Mouse (Mus musculus) intestine, embryonic 15.5 days (tissue): Measurements from ENCODE around the gene Diaph2. TPM values are rescaled to one million over a fixed set of nuclear protein-coding genes. Genes with fewer than 3 reads are reported as not detected.
A peak's percentile ranks its signal among the peaks of the same experiment; 100 is the strongest.
"Not testable (repeated sequence)": the region's sequence is repeated elsewhere in the genome, so short reads cannot be mapped to it uniquely, and the experiment has no call there.

Experiments used
- ATAC-seq: fragments of 200-750 bp; cut with Nextera tagmentation; 2 replicates; pipeline ENCODE4 v1.8.0; 2017; ENCODE audit warnings: moderate TSS enrichment, moderate library complexity
- H3K27ac ChIP-seq: fragments of 300-500 bp; sonication (generic); 2 replicates; pipeline ENCODE4 v1.5.1; 2015; ENCODE audit warnings: mild to moderate bottlenecking, inconsistent platforms
- H3K27me3 ChIP-seq: fragments of 300-500 bp; sonication (generic); replicated peaks from 2 replicates; pipeline ENCODE4 v1.6.1; 2015; ENCODE audit warnings: inconsistent platforms
- H3K36me3 ChIP-seq: fragments of 300-500 bp; sonication (generic); 2 replicates; pipeline ENCODE4 v1.6.1; 2015; ENCODE audit warnings: inconsistent platforms
- H3K4me1 ChIP-seq: fragments of 300-500 bp; sonication (generic); replicated peaks from 2 replicates; pipeline ENCODE4 v1.6.1; 2015; ENCODE audit warnings: inconsistent platforms
- H3K4me2 ChIP-seq: fragments of 300-500 bp; sonication (generic); replicated peaks from 2 replicates; pipeline ENCODE4 v1.6.1; 2015; ENCODE audit warnings: mild to moderate bottlenecking, inconsistent platforms
- H3K4me3 ChIP-seq: fragments of 300-500 bp; sonication (generic); replicated peaks from 2 replicates; pipeline ENCODE4 v1.5.1; 2015; ENCODE audit warnings: inconsistent platforms
- H3K9ac ChIP-seq: fragments of 300-500 bp; sonication (generic); 2 replicates; pipeline ENCODE4 v1.6.1; 2015; ENCODE audit warnings: inconsistent platforms
- H3K9me3 ChIP-seq: fragments of 300-500 bp; sonication (generic); 2 replicates; pipeline ENCODE4 v1.6.1; 2016; ENCODE audit warnings: inconsistent platforms
- WGBS: fragments of 180-500 bp; shearing (Covaris S2); methylation state at CpG from one replicate; pipeline ENCODE4 v1.1.7; 2015; 5-methylcytosine and 5-hydroxymethylcytosine counted together
- polyA plus RNA-seq: library from polyadenylated mRNA; unstranded; fragments of >200 nt; fragmentation: Nextera tagmentation; extraction: Ambion mirVana; gene quantifications from 2 replicates; pipeline ENCODE4 v1.2.1, GENCODE M21; 2015

Diaph2 gene
- polyA plus RNA-seq, 1 experiment from 2014 or later, result 4.4 TPM

DNA sequence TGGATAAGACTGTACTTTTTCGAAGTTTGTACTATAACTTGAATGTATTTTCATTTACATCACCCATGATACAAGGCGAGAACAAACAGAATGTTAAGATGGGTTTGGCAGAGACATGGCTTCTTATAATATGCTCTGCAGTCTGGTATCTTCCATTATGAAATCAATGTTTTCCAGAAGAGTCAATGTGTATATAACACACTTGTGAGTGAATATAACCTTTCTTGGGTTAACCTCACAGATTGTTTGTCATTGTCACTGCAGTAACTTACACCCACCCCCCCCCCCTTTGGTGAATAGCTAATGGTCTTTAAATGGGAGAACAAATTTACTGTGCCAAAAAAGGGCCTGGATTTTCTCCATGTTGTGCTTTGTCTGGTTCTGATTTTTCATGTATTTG, 13.1 kb downstream of the Diaph2 start:
- Histone ChIP-seq H3K9ac (no peak overlapping the region), H3K4me3 (no peak overlapping the region), H3K27me3 (no peaks in the 10 kb centered on the region), H3K4me1 (no peaks in the 10 kb centered on the region), H3K27ac (no peak overlapping the region), H3K9me3 (no peaks in the 10 kb centered on the region), H3K4me2 (no peak overlapping the region), H3K36me3 (no peaks in the 10 kb centered on the region)
- ATAC-seq, result no peak
- whole genome bisulfite sequencing, result 89% methylated on average over 2 of the region's 2 CpGs

DNA sequence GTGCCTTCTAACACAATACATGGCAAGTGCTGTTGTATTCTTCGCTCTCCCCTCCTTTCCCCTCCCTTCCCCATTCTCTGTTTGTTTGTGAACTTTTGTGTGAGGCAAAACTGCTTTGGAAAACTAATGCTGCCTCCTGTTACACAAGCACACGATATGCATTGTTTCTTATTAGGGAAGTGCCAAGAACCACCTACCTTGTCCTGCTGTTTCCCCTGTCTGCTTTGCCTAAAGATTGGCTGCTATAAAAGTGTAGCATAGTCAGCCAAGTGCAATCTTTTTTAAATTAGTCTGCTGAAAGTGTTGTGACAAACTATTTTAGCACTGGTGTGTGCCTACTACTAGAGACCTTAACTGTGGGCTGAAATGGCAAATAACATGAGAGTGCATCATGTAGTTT, 15.8 kb downstream of the Diaph2 start:
- no peaks in the 10 kb centered on the region for H3K9me3 ChIP-seq
- no peak overlapping the region for H3K4me3 ChIP-seq
- no peaks in the 10 kb centered on the region for H3K36me3 ChIP-seq
- ATAC-seq, result no peak
- H3K27me3 ChIP-seq, result no peaks in the 10 kb centered on the region
- H3K27ac ChIP-seq, result no peak overlapping the region
- H3K4me1 ChIP-seq, result no peaks in the 10 kb centered on the region
- no peak overlapping the region for H3K4me2 ChIP-seq
- 78% methylated on average over 2 of the region's 2 CpGs for WGBS
- no peak overlapping the region for H3K9ac ChIP-seq

DNA sequence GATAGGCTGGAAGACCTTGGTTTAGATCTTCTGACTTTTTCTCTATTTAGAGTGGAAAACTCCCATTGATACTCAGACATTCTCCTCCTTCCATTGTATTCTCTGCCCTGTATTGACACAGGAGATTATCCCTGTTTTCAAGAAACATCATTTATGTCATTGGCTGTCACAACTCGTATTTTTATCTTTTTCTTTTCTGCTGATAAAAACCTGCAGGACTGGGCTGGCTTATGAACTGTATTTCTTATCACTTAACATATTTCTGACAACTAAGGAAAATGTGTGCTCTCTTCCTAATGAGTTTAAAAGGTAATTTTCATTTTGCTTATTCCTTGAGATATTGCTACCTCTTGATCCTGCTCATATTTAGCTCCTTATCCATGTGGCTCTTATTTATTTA, 17.3 kb downstream of the Diaph2 start:
- no peak overlapping the region for H3K4me3 ChIP-seq
- H3K4me2 ChIP-seq, result no peak overlapping the region
- no peaks in the 10 kb centered on the region for H3K27me3 ChIP-seq
- no peak overlapping the region for H3K9ac ChIP-seq
- no peaks in the 10 kb centered on the region for H3K36me3 ChIP-seq
- H3K4me1 ChIP-seq, result no peaks in the 10 kb centered on the region
- WGBS, result 56% methylated on average over 1 of the region's 1 CpGs
- no peak overlapping the region for H3K27ac ChIP-seq
- ATAC-seq, result no peak
- H3K9me3 ChIP-seq, result no peaks in the 10 kb centered on the region

DNA sequence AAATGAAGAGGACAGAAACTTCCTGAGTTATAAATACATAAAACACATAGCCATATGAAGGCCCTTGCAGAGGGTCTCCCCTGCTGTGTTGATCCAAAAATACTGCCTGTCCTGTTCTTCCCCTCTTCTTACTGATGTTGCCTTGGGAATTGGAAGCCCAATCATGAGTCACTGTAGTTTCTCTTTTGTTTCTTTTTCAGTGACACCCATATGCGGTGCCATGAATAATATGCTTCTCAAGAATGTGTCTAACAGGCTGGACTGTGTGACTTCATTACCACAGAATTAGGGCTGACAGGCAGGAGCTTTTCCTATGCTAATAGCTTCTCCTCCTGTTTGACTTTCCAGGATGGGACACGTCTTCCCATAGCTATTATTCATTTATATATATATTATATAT, 21.1 kb downstream of the Diaph2 start:
- H3K4me1 ChIP-seq, result no peaks in the 10 kb centered on the region
- H3K27ac ChIP-seq, result no peak overlapping the region
- 55% methylated on average over 2 of the region's 2 CpGs for WGBS
- no peaks in the 10 kb centered on the region for H3K27me3 ChIP-seq
- no peaks in the 10 kb centered on the region for H3K9me3 ChIP-seq
- no peak overlapping the region for H3K9ac ChIP-seq
- no peak overlapping the region for H3K4me2 ChIP-seq
- no peaks in the 10 kb centered on the region for H3K36me3 ChIP-seq
- no peak for ATAC-seq
- H3K4me3 ChIP-seq, result no peak overlapping the region

DNA sequence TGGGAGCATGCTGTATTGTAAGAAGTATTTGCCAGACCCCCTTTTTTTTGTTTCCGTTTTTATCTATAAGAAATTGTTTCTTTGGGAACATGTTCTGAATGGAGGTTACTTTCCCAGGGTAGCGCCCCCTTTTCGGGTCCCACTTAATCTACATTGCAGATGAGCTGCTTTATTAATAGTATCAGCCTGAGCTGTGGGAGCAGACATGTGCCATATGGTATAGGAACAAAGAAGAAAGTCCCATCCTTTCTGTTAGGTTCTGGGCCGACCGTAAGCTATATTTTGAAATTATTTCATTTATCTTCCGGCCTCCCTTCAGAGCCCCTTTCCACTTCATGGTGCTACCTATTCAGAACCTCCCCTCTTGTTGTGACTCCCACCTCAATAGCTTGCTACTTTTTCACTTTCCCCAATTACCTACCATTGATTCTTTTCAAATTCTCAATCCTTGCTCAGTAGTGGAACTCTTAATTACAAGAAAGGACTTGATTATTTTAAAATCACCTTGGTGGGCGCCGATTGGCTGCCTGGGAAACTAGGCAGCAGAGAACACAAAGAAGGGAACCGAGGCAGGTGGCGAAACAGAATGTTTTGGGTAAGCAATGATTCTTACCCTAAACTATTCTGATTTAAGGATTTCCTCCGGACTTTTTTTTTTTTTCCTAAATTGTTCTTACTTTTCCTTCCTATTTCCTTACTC, 24.2 kb downstream of the Diaph2 start:
- no peak for ATAC-seq
- H3K27ac ChIP-seq, result no peak overlapping the region
- 84% methylated on average over 11 of the region's 11 CpGs for whole genome bisulfite sequencing

DNA sequence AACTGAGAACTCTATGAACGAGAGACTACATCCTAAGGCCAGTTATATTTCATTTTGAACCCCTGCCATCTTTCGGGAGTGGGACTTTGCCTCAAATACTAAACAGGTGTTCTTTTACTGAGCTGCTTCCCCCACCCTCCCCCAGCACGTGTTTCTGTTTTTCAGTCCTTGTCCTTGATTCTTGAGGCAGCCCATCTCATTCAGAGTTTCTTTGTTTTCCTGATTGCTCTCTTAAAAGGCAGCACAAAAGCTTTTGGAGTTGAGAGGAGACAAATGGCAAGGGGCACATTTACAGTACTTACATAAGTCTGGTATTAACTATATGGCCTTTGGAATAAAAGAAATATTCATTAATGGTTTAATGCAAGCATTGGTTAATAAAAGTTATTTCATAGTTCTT, 24.9 kb downstream of the Diaph2 start:
- no peak overlapping the region for H3K9ac ChIP-seq
- H3K4me3 ChIP-seq, result no peak overlapping the region
- ATAC-seq, result no peak
- H3K36me3 ChIP-seq, result no peaks in the 10 kb centered on the region
- H3K27ac ChIP-seq, result no peak overlapping the region
- no peaks in the 10 kb centered on the region for H3K9me3 ChIP-seq
- WGBS, result 67% methylated on average over 3 of the region's 3 CpGs
- H3K4me2 ChIP-seq, result no peak overlapping the region
- no peaks in the 10 kb centered on the region for H3K27me3 ChIP-seq
- H3K4me1 ChIP-seq, result no peaks in the 10 kb centered on the region

More for the DNA sequence above, 24.2 kb downstream of the Diaph2 start:
- Histone ChIP-seq H3K36me3 (no peaks in the 10 kb centered on the region), H3K4me1 (no peaks in the 10 kb centered on the region), H3K9ac (no peak overlapping the region), H3K9me3 (no peaks in the 10 kb centered on the region), H3K4me3 (no peak overlapping the region), H3K4me2 (no peak overlapping the region), H3K27me3 (no peaks in the 10 kb centered on the region)

DNA sequence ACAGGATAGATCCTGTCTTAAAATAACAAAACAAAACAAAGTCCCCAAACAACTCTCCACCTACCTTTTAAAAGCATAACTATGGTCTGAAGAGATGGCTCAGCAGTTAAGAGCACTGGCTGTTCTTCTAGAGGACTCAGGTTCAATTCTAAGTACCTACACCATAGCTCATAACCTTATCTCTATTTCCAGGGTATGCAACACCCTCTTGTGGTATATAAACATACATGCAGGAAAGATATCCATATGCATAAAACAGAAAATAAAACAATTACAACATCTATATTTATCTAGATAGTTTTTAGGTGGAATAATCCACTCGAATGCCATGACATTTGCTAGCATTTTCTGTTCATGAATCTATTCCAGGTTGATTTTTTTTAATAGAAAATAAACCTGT, 27.2 kb downstream of the Diaph2 start:
- 63% methylated on average over 1 of the region's 1 CpGs for WGBS
- Histone ChIP-seq H3K9ac (no peak overlapping the region), H3K27ac (no peak overlapping the region), H3K36me3 (no peaks in the 10 kb centered on the region), H3K9me3 (no peaks in the 10 kb centered on the region), H3K4me2 (no peak overlapping the region), H3K27me3 (no peaks in the 10 kb centered on the region), H3K4me1 (no peaks in the 10 kb centered on the region), H3K4me3 (no peak overlapping the region)
- ATAC-seq, result no peak

DNA sequence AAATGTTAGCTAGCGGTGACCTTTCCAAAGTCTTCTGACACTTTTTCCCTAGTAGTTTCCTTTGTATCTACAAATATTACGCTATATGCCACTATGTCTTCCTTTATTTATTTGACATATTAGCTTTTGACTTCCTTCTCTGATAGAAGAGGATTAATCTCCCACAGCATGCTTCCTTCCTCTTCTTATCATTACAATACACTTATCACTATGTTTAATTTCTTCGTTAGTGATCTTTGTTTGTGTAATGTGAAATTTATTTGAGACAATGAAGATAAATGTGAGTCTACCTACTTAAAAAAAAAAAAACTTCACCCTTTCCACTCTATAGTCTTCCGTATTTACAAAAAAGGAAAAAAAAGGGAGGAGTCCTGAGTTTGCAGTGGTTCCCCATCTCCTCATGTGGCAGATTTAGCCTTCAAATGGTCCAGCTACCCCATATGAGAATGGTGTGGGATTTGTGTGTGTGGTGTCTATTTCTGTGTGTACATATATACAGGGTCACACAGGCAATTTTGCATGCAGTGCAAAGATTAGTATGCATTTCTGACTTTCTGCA, 27.9 kb downstream of the Diaph2 start:
- no peak overlapping the region for H3K4me2 ChIP-seq
- no peak overlapping the region for H3K27ac ChIP-seq
- no peaks in the 10 kb centered on the region for H3K36me3 ChIP-seq
- ATAC-seq, result no peak
- no peak overlapping the region for H3K9ac ChIP-seq
- H3K4me3 ChIP-seq, result no peak overlapping the region
- H3K9me3 ChIP-seq, result no peaks in the 10 kb centered on the region
- H3K27me3 ChIP-seq, result no peaks in the 10 kb centered on the region
- H3K4me1 ChIP-seq, result no peaks in the 10 kb centered on the region
- WGBS, result 76% methylated on average over 4 of the region's 4 CpGs

DNA sequence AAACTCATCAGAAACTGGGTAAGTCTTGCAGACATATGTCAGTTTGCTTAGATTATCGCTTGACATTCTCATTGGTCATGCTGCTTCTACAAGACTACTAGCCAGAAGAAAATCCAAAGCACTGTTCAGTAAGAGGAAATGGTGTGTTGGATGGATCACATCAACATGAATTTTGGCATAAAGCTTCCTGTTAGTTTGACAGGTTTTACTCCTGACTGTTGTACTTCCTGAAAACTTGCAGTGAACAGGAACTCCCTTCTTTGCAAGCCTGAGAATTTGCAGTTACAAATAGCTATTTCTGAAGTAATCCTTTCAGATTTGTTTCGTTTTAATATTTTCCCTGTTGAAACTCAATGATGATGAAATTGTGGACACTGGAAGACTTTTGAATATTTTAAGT, 32.3 kb downstream of the Diaph2 start:
- ATAC-seq, result no peak
- Histone ChIP-seq H3K9ac (no peak overlapping the region), H3K36me3 (no peaks in the 10 kb centered on the region), H3K9me3 (no peaks in the 10 kb centered on the region), H3K27me3 (no peaks in the 10 kb centered on the region), H3K27ac (no peak overlapping the region), H3K4me2 (no peak overlapping the region), H3K4me3 (no peak overlapping the region), H3K4me1 (no peaks in the 10 kb centered on the region)
- WGBS, result 74% methylated on average over 2 of the region's 2 CpGs

DNA sequence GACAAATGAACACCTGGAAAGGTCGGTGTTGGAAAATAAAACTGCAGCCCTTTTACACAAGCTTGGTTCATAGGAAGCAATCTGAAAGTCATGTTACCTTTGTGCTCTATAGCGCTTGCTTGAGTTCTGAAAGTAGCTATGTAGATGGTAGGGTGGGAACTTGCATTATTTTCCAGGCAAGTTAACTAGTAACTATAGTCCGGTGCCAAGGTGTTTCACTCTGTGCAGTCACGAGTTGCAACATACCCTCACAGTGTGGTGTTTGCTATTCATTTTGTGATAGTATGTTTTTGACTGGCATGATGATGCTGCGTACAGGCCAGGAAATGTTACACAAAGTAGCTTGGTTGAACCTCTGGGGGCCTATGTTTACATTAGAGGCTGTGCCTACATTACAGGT, 34.5 kb downstream of the Diaph2 start:
- ATAC-seq, result no peak
- 73% methylated on average over 5 of the region's 5 CpGs for WGBS
- H3K36me3 ChIP-seq, result no peaks in the 10 kb centered on the region
- no peaks in the 10 kb centered on the region for H3K27me3 ChIP-seq
- H3K4me1 ChIP-seq, result no peaks in the 10 kb centered on the region
- no peak overlapping the region for H3K4me3 ChIP-seq
- no peak overlapping the region for H3K4me2 ChIP-seq
- H3K9ac ChIP-seq, result no peak overlapping the region
- no peak overlapping the region for H3K27ac ChIP-seq
- no peaks in the 10 kb centered on the region for H3K9me3 ChIP-seq

DNA sequence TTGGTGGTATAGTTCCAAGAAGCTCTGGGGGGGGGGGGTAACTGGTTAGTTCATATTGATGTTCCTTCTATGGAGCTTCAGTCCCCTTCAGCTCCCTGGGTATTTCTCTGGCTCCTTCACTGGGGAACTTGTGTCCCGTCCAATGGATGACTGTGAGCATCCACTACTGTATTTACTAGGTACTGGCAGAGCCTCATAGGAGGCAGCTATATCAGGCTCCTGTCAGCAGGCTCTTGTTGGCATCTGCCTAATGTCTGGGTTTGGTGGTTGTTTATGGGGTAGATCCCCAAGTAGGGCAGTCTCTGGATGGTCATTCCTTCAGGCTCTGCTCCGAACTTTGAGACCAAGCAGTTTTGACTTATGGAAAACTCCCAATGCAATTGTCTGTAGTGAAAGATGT, 50.4 kb downstream of the Diaph2 start:
- H3K4me1 ChIP-seq, ATAC-seq, H3K9ac ChIP-seq, H3K27ac ChIP-seq, H3K4me3 ChIP-seq, H3K36me3 ChIP-seq, H3K4me2 ChIP-seq, H3K9me3 ChIP-seq, H3K27me3 ChIP-seq: not testable (repeated sequence)
- 92% methylated on average over 2 of the region's 2 CpGs for WGBS

DNA sequence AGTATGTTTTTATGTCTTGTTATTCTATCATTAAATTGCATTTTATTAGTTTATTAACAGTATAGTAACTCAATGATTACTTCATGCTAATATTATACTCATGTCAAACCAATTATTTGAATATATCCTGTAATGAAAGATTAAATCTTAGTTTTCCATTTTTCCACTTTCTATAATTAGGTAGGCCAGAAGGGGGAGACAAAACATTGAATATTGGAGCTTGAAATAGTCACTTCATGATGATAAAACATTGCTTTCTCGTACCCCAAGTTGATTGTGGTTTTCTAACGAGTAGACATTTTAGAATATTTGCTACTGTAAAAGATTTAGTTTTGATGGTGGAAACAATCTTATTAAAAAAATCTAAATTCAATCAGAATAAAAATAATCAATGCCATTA, 82.4 kb downstream of the Diaph2 start:
- H3K27me3 ChIP-seq, result no peaks in the 10 kb centered on the region
- no peaks in the 10 kb centered on the region for H3K4me1 ChIP-seq
- no peak overlapping the region for H3K27ac ChIP-seq
- no peak overlapping the region for H3K4me3 ChIP-seq
- no peak overlapping the region for H3K4me2 ChIP-seq
- ATAC-seq, result no peak
- no peaks in the 10 kb centered on the region for H3K36me3 ChIP-seq
- H3K9ac ChIP-seq, result no peak overlapping the region
- whole genome bisulfite sequencing, result 46% methylated on average over 2 of the region's 2 CpGs
- H3K9me3 ChIP-seq, result no peaks in the 10 kb centered on the region

DNA sequence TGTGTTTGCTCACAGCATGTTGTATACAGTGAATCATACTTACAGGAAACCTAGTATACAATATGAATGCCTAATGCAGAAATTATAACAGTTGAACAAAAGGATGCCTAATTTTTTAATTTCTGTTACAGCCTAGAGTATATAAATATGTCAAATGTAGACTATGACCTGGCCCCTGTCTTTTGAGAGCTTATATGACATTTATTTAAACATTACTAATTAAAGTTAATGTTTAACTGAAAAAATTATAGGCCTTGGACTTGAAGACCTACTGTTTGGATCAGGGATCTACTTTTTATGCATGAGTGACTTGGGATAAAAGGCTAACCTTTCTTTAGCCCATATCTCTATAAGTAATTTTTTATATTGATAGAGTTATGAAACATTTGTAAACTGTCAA, 84.3 kb downstream of the Diaph2 start:
- ATAC-seq, result peak; percentile 58; the same call in 1 of the 2 replicates
- Histone ChIP-seq H3K27me3 (no peaks in the 10 kb centered on the region), H3K4me1 (no peaks in the 10 kb centered on the region), H3K9me3 (no peaks in the 10 kb centered on the region), H3K4me2 (no peak overlapping the region), H3K4me3 (no peak overlapping the region), H3K27ac (no peak overlapping the region), H3K36me3 (no peaks in the 10 kb centered on the region), H3K9ac (no peak overlapping the region)
